Mouse (Mus musculus) heart, adult 2 months (tissue): ENCODE measurements around the gene Chsy1.

Experiments
- EP300 ChIP-seq: fragments of 200-500 bp; IDR thresholded peaks from 2 replicates; pipeline ENCODE4 v1.6.1; 2011; ENCODE audit warnings: low read depth, low read length, control low read depth; ENCODE audit not compliant: insufficient read depth
- POLR2A ChIP-seq: fragments of 200-500 bp; IDR thresholded peaks from 2 replicates; pipeline ENCODE4 v1.6.1; 2011; ENCODE audit warnings: mild to moderate bottlenecking, low read depth, low read length, control low read depth; ENCODE audit not compliant: insufficient read depth

- TF ChIP-seq EP300, result no peak
- no peak for TF ChIP-seq POLR2A
Measured at GRCm38 (mm10) chr7:66149506-66149905, 40.2 kb downstream of the Chsy1 start.
